Mouse (Mus musculus) right cerebral cortex, postnatal 14 days (tissue): ENCODE measurements at regions not wholly inside any gene's neighbourhood (a gene's known extent, or its start where the extent isn't known, plus 50 kb on each side); places are given as distances from the start of the nearest gene placed in this dataset.
A peak's percentile ranks its signal among the peaks of the same experiment; 100 is the strongest.

Source experiments
- DNase-seq: peaks from one replicate; pipeline ENCODE4 v3.0.0; 2022

DNA sequence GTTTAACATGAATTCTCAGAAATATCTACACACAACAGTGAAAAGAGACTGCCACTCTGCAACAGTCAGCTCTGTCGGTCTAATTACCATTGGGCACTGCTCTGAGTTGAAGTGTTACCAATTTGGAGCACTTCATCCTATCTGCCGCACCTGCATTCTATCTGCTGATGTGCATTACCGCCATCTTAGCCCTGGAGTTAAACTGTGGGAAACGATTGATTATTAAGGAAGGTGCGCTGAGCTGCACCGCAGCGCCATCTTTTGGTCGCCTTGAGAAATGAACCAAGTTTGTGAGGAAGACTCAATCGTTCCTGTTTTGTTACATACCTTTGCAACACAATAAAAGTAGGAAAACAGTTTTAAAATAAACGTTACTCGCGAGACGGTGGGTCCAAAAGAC lies 110.5 kb downstream of the Rergl start:
- DNase-seq, result peak; percentile 53

DNA sequence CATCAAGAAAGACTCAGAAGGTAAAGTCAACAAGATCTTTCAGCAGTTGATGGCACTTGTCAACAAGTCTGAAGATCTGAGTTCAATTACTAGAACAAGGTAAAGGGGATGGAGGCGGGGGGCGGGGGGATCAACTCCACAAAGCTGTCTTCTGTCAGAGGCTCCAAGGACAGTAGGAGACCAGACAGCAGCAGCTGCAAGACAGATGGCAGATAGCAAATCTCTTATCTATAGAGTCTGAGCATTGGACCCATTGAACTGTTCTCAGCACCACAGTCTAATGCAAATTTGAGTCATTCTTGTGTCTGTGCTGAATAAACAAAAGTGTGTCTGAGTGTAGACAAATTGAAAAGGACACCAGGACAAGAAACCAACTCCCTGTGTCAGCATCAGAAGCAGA lies 150.8 kb downstream of the Rergl start:
- no peak for DNase-seq

DNA sequence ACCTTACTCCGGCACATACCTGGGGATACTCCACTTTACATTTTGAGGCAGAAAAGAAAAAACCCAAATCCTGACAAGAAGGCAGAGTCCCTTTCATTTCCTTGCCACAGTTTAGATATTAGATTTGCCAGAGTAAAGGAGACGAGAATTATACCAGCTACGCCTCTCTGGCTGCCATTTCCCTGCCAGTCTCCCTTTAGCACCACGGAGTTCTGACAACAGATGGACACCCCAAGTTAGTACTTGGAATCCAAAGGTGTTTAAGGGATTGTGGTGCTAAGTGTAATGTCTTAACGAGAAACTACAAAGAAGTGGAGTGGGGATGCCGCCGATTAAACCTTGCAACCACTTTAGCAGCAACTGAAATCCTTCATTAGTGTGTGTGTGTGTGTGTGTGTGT lies 176.6 kb downstream of the Rergl start:
- no peak for DNase-seq

DNA sequence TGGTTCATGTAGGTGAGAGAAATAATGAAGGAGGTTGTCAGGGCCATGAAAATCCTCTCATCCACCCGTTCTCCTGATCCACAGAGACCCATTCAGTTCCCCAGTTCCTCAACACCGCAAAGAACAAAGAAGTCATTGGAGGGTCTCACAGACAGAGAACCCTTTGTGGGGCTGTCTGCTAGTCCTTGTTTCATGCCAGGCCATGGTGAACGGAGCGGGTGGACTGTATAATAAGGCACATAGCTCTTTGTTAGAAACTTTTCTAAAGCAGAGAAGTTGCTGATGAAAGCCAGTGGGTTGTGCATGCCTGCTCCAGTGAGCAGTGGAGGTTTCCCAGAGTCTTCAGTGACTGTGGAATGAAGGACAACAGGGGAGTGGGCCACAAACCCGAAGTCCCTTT lies 194.1 kb downstream of the Rergl start:
- DNase-seq, result no peak

DNA sequence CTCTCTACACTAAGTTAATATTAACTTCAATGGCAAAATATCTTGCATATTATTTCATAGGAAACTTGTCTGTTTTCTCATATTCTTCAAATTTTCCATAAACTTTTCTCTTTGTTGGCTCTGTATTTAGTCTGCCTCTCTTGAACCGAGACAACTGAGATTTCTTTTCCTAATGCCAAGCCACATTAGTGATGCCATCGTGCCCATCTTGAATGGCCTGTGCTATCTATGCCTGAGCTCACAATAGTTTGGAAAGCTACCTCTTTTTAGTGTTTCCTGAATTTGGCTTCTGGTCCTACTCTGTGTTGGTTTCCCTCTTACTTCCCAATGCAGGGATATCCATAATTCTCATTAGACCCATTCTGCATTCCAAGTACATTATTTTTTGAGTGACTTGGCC lies 197.5 kb downstream of the Rergl start:
- DNase-seq, result no peak

DNA sequence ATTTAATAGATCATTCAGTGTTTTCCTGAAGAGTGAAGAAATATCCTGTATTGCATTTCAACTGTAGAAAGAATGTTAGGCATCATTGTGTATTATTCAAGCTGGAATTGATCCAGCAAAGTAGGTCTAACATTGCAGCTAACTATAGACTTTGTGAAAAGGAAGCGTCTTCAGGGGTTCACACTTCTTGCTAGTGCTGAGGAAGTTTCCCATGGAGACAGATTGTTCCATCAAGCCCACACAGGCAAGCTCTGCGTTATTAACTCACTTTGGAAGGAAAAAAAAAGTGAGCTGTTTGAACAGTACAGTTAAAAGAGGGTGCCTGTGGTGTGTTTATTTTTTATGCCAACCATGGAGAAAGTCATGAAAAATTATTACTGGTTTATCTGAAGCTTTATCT lies 206.1 kb downstream of the Rergl start:
- DNase-seq, result no peak

DNA sequence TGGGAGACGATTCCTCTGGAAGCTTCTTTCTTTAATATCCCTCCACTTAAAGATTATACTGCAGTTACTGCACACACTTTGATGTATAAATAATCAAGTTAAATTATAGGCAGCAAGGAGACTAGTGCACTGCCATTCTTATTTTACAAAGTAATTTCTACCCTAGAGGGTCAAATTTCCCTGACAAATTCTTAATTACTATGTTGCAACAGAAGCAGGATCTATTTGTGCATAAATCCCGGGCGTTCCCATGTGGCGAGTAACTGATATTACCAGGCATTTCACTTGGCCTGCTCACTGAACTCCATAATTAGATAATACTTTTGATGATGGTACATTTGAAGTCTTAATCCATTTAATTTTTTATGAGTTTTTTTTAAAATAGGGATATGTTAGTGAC lies 222.7 kb downstream of the Rergl start:
- DNase-seq, result no peak

DNA sequence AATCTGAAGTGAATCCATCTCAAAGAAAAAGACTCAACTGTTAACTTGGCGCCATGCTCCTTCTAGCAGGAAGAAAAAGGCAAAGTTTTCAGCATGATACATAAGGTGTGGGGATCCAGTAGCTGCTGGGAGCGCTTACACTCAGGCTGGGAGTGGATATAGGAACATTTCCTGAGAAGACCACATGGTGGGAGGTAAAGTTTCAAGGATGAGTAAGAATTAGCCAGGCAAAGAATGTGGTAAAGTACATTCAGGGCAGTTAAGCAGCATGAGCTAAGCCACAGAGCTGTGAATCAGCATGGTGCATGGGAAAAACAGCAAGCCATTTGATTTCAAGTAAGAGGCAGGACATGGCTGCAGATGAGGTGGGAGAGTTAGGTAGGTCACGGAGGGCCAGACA lies 226.3 kb downstream of the Rergl start:
- no peak for DNase-seq

DNA sequence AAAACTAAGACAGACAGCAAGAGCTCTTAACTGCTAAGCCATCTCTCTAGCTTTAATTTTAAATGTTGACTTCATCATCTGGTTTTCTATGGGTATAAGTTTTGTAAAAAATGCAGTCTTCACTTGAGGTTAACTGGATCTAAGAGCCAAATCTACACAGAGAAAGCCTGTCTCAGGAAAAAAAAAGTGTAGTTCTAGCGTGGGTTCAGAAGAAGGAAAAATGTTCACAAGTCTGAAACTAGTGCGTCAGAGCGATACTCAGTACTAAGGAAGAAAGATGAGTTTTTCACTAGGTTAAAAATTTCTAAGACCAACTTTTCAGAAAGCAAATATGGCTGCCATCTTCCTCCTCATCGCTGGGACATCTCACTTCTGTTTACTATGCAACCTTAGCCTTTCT lies 248.1 kb downstream of the Rergl start:
- no peak for DNase-seq

DNA sequence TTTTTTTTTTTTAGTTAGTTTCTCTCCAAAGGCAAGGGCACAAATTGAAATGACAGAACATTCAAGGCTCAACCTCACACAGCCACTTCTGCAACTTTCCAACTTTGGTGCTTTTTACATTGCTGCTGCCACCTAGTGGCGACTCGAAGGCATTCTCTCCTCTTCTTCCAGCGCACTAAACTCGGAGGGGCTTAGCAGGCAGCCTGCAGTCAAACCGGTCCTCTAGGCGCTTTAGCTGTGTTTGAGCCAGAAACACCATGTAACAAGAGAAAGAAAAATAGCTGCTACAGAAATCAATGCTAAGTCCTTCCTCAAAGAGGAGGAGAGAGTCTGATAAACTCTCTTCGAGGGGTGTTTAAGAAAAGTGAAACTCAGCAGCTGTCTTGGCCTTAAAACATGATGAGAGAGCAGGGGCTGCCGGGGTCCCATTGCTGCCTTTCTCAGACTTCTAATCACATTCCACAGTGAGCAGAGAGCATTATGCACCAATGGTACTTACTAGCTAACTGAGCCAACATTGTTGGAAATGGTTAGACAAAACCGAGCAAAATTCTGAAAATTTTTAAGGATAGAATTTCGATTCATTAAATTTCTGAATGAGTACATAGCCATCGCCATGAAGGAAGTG lies 252.7 kb downstream of the Rergl start:
- peak; percentile 63 for DNase-seq

DNA sequence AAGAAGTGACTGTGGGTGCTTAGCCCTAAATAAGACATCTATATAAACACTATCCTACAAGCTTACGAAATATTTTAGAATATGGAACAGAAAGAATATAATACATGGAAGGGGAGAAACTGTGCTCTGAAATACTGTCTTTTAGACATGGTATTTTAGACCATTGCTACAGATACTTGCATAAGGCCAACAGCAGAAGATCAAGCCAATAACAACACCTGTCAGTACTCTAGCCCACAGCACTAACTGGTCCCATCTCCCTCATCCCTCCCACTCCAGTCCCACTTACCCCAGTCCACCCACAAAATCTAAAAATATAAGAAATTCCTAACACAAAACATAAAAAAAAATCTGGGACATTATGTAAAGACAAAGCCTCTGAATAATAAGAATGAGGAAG lies 275.6 kb downstream of the Rergl start:
- no peak for DNase-seq

DNA sequence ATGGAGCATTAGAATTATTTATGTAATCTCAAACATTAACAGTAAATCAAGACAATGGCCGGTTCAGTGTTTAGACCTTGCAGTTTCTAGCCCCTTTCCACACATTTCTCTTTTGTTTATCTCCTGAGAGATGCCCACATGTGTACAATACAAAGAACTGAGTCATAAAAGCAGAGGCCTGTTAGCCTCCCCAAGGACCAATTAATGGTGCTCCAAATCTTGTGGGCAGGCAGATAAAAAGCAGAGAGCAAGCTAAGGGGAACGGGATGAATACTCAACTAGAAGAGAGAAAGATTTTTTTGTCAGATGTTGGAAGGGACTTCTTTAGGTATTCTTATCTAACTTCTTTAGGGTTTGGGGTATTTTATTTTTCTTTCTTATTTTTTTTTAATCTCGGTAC lies 287.3 kb downstream of the Rergl start:
- no peak for DNase-seq

DNA sequence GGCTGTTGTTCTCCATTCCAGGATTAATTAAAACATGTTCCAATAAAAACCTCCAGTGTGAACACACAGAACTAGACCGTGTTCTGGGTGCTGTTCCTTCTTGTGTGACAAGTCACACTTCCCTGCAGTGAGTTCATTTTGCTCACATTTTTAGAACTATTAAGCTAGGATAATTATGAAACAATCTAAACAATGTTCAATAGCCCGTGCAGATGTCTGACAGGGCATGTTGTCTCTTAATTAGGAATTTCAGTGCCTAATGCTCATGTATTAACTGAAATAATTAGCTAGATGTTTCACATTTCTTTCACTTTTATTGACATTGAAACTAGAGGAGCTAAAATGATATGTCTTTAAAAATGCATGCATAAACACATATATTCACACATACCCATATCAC lies 291.5 kb downstream of the Rergl start:
- DNase-seq, result no peak

DNA sequence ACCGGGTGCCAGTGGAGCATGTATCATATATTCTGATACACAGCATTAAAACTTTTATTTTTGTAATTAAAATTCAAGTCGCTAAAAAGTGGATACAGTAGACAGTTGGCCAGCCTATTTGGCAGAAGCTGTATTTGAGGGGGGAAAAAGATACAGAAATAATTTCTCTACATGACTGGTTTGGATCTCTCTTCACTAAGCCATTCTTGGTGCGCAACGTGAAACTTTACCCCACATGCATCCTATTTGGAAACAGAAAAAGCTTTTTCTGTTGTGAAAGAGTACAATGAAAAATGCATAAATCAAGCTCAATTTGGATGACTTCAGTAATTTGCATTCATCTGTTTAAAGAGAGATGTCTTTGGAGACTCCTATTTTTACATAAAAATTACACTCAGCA lies 303.2 kb downstream of the Rergl start:
- DNase-seq, result no peak

DNA sequence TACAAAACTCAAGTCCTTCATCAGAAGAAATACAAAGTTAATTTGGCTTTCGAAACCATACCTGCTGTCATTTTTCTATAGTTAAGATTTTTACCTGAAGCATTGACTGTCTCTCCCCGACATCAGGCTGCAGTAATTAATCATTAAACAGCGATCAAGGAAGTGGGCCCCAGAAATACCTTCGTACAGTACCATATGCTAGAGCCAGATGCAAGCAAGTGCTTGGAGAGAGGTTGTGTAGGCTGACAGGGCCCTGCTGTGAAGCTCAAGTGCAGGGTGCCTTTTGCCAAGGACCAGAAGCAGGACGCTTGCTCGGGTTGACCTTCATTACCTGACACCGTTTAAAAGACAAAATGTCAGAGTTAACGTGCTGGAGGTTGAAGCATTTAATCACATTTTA lies 315.3 kb downstream of the Rergl start:
- no peak for DNase-seq

DNA sequence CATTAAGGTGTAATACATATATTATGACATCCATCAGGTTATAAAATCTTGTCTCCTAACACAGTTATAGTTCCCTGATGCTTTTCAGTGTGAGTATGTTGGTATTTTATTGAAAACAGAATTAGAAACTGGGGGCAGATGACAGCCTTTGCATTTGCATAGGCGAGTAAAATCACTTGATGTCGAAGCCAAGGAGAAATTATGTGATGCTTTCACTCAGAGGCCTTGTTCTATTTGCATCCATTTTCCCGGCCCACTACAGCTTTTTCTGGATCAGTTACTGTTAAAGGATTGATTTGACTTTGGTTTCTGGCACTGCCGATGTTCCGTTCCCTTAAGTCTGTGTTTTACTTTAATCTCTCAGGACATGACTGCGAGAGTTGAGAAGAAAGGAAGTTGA lies 341.4 kb downstream of the Rergl start:
- no peak for DNase-seq

DNA sequence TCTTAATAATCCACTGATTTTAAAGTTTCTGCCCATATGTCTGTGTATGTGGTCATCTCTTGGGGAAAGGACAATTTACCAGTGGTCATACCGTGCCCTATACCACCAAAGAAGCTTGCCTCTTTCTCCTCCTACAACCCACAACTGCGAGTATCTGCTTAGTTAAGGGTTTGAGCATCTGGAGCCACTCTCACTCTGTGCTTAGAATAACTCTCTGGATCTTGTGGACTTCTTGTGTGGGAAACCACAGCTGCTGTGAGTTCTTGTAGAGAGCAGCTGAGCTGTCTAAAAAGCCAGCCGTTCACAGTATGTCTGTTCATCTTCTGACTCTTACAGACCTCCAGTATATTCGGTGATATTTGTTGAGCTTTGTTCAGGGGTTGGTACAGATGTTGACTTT lies 342.0 kb downstream of the Rergl start:
- DNase-seq, result peak; percentile 4

DNA sequence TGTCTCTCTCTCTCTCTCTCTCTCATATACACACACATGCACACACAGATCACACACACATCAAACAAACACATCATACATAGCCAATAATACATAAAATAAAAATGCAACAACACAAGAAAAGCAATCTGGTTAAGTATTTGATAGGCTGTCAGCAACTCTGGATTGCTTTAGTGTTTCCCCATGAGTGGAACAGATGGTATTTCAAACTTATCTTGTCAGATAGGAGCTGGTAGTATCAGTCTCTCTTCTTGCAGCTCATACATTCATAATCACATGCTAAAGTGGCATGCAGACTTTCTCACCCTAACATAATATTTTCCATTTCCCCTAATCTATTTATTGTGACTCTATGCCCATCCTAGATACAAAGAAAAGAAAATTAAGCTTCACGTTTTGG lies 347.0 kb downstream of the Rergl start:
- no peak for DNase-seq

DNA sequence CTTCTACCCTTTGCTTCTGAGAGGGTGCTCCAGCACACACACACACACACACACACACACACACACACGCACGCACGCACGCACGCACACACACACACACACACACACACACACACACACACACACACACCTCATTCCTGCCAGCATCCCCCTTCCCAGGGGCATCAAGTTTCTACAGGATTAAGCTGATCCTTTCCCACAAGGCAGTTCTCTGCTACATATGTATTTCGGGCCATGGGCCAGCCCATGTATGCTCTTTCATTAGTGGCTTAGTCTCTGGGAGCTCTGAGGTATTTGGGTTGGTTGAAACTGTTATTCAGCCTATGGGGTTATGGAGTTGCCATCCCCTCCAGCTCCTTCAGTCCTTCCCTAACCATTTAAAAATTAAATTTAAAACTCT lies 366.1 kb downstream of the Rergl start:
- DNase-seq, result no peak

DNA sequence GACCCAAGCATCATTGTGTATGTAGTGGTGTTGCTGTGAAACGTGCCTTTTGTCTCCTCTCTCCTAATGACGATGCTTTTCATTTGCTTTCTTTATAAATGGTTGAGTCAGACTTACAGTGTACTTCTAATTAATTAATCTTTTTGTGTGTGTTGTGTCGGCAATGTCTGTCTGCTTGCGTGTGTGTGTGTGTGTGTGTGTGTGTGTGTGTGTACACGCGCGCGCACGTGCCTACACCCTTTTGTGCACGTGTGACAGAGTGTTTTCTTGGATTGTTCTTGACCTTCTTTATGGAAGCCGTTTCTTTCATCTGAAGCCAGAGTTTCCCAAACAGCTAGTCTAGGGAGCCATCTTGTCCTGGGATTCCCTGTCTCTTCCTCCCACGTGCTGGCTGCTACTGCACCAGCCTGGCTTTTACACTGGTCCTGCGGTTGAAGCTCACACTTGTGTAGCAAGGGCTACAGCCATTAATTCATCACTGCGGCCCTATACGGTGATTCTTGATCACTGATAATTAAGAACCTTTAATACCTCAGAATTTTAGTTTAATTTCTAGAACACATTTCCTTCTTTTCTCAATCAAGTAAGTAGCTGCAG lies 369.6 kb downstream of the Rergl start:
- DNase-seq, result peak; percentile 5

DNA sequence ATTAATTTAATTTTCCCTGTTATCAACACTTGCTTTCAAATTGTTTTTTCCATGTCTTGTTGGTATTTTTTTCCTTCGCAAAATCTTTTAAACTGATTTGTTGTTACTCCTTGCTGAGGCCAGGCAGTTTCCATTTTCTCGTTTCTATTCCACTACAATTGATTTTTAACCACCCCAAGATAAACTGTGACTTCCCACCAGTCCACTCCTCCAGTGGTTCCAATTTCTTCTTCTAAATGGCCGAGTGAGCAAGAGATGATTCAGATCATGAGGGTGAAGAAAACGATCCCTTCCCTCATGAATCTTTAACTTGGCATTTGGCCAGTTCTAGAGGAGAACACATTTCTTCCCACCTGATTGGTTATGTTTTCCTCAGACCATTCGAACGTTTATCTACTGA lies 393.5 kb downstream of the Rergl start:
- DNase-seq, result no peak

DNA sequence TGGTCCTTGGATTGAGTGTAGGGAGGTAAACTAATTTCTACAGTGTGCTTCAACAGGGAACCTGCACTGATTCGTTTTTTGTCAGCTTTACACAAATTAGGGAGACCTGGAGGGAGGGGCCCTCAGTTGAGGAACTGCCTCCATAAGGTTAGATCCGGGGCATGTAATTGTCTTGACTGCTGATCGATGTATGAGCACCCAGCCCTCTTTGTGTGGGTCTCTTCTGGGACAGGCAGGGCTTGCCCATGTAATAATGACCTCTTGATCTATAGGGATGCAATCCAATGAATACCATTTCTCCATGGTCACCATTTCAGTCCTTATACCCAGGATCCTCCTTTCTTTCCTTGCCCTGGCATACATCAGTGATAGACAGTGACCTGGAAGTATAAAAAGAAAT lies 398.4 kb downstream of the Rergl start:
- DNase-seq, result no peak

DNA sequence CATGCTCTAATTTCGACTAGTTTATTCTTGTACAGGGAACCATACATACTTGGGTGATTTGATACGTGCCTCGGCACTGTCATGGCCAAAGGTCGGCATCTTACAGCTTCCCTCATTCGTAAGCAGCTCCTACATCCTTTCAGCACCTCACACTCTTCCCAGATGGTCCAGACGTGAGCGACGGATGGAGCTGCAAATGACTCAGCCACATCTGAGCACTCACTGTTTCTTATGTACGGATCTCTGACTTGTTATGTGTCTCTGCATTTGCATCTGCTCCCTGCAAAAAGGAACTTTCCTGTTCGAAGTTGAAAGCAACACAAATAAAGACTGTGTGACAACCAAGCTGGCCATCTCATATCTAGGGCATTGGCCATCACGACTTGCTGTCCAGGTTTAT lies 402.5 kb downstream of the Rergl start:
- no peak for DNase-seq

DNA sequence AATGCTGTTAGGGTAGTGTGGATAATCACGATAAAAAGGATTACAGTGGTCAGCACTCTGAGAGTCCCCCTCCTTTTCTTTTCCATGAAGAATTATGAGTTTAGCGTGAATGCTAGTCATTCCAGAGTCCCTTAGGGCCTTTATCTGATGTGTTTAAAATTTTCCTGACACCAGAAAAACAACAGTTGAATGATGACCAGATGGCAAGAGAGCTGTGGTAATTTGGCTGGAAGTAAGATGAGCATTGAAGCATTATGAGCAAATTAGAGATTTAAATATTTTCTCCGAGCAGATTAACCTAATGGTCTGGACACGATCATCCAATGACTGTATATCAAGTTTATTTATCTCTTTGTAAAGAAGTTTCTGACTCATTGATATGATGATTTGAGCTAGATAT lies 417.1 kb upstream of the Igbp1b start:
- no peak for DNase-seq

DNA sequence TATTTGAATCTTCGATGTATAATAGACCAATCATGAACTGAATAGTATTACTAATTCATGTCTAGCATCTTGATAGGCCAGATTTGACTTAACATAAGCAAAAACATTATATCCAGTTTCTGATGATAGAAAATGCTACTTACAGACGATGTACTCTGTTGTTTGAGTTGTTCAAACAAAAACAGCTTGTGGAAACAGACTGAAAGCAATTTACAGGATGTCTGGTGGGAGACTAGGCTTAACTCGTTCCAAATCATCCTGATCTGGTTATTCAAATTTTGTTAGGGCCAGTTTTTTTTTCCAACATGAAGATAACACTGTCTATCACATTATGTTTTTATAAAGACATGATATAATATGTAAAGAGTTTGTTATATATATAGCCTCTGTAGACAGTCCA lies 369.4 kb upstream of the Igbp1b start:
- DNase-seq, result no peak

DNA sequence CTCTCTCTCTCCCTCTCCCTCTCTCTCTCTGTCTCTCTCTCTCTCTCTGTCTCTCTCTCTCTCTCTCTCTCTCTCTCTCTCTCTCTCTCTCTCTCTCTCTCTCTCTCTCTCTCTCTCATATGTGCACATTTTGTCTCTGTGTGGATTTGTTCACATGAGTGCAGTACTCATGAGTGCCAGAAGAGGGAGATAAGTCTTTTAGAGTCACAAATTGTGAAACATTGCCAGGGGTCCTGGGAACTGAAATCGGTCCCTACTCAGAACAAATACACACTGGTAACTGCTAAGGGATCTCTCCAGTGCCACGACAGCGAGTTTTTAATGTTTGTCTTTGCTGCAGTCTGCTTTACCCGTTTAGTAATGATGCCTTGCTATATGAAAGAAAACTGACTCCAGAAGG lies 356.2 kb upstream of the Igbp1b start:
- no peak for DNase-seq
